Mouse (Mus musculus): ENCODE results near the gene Gm36210.
"Not testable (repeated sequence)": the region's sequence is repeated elsewhere in the genome, so short reads cannot be mapped to it uniquely, and the experiment has no call there.

Gene Gm36210

DNA sequence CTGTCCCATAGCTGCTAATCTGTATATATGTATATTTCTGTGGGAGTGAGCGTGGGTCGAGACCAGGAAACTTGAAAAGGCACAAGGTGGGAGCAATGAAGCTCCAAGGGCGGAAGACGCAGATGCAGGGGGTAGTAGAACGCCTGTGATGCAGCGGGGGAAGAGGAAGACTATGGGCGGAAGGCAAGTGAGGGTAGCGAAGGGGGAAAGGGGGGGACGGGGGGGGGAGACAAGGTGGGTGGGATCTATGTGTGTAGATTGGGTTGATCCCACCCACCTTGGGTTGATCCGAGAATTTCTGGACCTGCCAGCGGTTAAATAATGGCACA lies 5.8 kb downstream of the Gm36210 start:
- in situ Hi-C loops (cut with MboI; ENCODE audit: low pct_unique_long_range_greater_than_20kb in 1 of 2, low sequenced_read_pairs in 2 of 2, unreplicated experiment in 1 of 2), result no loop called here

DNA sequence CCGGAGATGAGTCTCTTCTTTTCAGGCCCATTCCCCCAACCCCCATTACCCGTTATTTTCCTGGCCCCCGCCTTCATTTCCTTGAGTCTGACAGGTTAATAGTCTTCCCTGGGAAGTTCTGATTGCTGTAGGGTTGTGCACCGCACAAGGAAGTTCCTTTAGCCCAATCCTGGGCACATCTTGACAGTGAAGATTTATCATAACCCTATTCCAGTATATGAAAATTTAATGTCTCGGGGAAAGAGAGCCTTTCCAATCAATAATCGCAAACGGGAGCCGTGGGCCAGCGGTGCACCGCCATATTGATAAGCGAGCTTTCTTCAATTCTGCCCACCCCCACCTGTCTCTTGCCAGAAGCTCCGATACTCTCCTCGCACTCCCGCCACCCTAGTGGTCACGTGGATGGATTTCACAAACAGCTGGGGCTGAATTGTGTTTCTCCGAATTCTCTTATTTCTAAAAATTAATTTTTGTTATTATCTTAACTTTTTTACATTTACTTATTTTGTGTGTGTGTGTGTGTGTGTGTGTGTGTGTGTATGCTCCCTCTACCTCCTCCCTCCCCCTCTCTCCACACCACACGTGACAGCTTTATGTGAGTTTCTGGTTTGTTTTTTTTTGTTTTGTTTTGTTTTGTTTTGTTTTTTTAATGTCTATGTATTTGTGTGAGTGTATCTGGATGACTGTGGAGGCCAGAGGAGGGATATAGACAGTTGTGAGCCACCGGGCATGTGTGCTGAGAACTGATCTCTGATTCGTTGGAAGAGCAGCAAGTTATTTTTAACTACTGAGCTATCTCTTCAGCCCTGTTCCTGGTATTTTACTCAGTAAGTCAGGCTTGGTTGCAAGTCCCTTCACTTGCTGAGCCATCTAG lies 6.4 kb downstream of the Gm36210 start:
- in situ Hi-C loops (cut with MboI; ENCODE audit: low pct_unique_long_range_greater_than_20kb in 1 of 2, low sequenced_read_pairs in 2 of 2, unreplicated experiment in 1 of 2), result loop anchor here in 1 of 2 experiments (5.0 kb wide), 1 partner anchor 38 kb away; no protein-coding TSS in a partner anchor

DNA sequence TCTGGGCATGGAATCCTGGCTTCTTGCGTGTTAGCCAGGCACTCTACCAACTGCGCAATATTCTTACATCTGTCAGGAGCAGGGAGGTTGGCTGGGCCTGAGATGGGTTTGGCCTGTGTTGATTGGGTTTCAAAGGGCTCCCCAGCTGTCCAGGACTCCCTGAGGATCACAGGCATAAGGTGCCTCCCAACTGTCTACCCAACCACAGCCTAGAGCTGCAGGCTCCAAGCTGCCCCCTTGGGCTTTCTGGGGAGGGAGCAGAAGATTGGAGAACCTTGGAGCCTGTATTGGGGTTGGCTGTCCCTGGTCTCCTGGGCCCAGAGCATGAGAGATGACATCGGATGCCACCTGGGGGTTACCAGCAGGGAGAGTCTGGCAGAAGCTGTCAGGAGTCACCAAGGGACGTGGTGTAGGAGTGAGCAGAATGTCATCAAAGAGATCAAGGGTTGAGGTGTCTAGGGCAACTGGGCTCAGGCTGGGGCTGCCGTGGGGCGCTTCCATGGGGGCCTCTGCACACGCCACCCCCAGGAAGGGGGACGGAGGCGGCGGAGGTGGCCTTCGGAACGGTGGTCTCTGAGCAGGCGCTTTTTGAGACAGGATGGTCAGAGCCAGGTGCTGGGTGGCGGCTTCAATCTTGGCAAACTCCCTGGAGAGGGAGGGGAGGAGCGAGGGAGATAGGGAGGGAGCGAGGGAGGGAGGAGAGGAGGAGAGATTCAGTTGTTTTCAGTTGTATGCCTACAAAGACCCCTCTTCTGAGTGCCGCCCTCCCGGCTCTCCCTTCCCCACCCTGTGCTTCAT lies 7.3 kb downstream of the Gm36210 start:
- in situ Hi-C loops (cut with MboI; ENCODE audit: low pct_unique_long_range_greater_than_20kb in 1 of 2, low sequenced_read_pairs in 2 of 2, unreplicated experiment in 1 of 2), result loop anchor here in 1 of 2 experiments (5.0 kb wide), 1 partner anchor 37 kb away; no protein-coding TSS in a partner anchor

GRCm38 (mm10) chr7:4895186-4895585 lies 11.1 kb downstream of the Gm36210 start:
- in situ Hi-C loops (cut with MboI; ENCODE audit: low pct_unique_long_range_greater_than_20kb in 1 of 2, low sequenced_read_pairs in 2 of 2, unreplicated experiment in 1 of 2), result loop anchor here in 1 of 2 experiments (5.0 kb wide), 1 partner anchor 33 kb away; no protein-coding TSS in a partner anchor

- in situ Hi-C loops (cut with MboI; ENCODE audit: low pct_unique_long_range_greater_than_20kb in 1 of 2, low sequenced_read_pairs in 2 of 2, unreplicated experiment in 1 of 2), result no loop called here
These were observed 19.6 kb downstream of the Gm36210 start for GRCm38 (mm10) chr7:4886680-4887079.

GRCm38 (mm10) chr7:4879036-4879435 lies 27.3 kb downstream of the Gm36210 start:
- in situ Hi-C loops (cut with MboI; ENCODE audit: low pct_unique_long_range_greater_than_20kb in 1 of 2, low sequenced_read_pairs in 2 of 2, unreplicated experiment in 1 of 2), result not testable (repeated sequence)

- in situ Hi-C loops (cut with MboI; ENCODE audit: low pct_unique_long_range_greater_than_20kb in 1 of 2, low sequenced_read_pairs in 2 of 2, unreplicated experiment in 1 of 2), result no loop called here
These were observed 28.1 kb downstream of the Gm36210 start for GRCm38 (mm10) chr7:4878186-4878585.

GRCm38 (mm10) chr7:4877226-4877625 lies 29.1 kb downstream of the Gm36210 start:
- in situ Hi-C loops (cut with MboI; ENCODE audit: low pct_unique_long_range_greater_than_20kb in 1 of 2, low sequenced_read_pairs in 2 of 2, unreplicated experiment in 1 of 2), result no loop called here

- in situ Hi-C loops (cut with MboI; ENCODE audit: low pct_unique_long_range_greater_than_20kb in 1 of 2, low sequenced_read_pairs in 2 of 2, unreplicated experiment in 1 of 2), result no loop called here
These were observed 29.5 kb downstream of the Gm36210 start, which contains the start of gene Isoc2a for GRCm38 (mm10) chr7:4876753-4877221. Gene Isoc2a (plus strand): TSS chr7:4877153.

DNA sequence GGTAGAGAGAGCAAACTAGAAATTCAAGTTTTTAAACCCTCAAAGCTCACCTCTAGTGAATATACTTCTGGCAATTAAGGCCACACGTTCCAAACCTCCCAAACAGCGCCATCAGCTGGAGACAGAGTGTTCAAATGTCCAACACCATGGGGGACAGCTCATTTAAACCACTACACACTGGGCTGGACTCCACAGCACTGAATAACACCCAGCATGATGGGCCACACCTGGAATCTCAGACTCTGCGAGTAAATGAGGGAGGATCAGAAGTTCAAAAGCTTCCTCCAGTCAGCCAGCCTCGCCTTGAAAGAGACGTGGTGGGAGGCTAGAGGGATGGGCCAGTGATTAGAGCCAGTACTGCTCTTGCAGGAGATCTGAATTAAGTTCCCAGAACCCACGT lies 36.2 kb downstream of the Gm36210 start, which contains the start of gene Isoc2b:
Isoc2b (minus strand) TSS at position 126 of the 400 bp plus-strand sequence.
- in situ Hi-C loops (cut with MboI; ENCODE audit: low pct_unique_long_range_greater_than_20kb in 1 of 2, low sequenced_read_pairs in 2 of 2, unreplicated experiment in 1 of 2), result no loop called here

DNA sequence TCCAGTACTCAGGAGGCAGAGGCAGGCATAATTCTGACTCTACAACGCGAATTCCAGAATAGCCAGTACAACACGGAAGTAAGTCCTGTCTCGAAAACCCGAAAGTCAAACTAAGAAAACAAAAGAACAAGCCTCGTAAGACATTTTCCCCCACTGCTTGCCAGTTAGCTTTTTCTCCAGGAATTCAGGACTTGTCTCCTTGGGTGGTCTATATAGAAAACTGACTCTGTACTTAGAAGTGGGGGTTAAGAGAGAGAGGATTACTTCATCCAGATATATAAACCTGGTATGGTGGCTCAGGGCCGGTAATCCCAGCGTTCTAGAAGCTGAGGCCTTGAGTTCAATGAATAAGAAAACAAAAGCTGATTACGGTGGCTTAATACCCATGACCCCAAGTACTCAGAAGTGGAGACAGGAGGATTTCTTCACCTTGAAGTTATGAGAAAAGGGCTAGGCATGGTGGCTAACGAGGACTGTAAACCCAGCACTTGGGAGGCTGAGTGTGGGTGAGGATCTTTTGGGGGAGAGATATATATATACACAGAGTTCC lies 39.6 kb downstream of the Gm36210 start:
- in situ Hi-C loops (cut with MboI; ENCODE audit: low pct_unique_long_range_greater_than_20kb in 1 of 2, low sequenced_read_pairs in 2 of 2, unreplicated experiment in 1 of 2), result no loop called here

DNA sequence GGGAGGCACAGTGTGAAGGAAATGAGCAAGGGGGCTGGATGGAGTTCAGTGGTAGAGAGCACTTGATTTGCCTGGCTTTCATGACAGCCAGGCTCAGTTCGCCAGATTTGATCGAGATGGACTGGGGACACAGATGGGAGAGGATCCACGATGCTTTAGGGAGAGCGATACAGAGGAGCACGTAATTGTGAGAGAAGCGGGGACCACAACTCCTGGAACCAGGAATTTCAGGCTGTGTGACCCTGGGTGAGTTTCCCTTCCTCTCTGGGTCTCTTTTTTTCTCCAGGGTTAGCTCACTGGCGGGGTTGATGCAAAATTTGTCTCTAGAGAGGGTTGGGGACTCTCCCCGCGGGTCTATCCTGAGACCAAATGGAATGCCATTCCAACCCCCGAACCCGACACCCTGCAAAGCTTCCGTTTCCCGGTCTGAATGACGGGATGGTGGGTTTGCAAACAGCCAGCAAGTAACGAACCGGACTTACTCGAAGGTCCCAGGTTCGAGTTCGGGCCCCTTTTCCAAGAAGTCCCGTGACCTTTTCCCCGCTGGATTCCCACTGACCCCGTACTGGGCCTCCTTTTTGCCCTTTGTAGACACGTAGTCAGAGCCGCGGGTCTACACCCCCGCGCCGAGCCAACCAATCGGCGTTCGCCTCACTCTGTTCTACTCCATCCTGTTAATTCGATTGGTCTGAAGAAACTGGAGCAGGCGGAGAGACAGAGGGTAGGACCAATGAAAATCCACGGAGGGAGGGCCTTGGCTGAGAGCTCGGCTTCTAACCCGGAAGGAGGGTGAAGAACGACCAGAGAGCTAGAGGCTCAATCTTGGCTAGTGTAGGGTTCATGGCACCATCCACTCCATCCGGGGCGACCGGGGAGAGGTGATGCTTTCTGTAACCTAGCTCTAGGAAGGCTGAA lies 40.5 kb downstream of the Gm36210 start:
- in situ Hi-C loops (cut with MboI; ENCODE audit: low pct_unique_long_range_greater_than_20kb in 1 of 2, low sequenced_read_pairs in 2 of 2, unreplicated experiment in 1 of 2), result no loop called here

DNA sequence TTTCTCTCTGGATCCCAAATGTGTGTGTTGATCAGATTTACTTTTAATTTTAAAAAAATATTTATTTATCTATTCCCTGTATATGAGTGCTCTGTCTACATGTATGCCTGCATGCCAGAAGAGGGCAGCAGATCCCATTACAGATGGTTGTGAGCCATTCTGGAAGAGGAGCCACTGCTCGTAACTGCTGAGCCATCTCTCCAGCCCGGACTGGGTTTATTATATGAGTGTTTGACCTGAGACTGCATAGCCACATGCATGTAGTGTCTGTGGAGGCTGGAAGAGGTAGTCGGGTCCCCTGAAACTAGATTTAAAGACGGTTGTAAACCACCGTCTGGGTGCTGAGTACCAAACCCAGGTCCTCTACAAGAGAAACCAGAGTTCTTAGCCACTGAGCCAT lies 41.2 kb downstream of the Gm36210 start:
- in situ Hi-C loops (cut with MboI; ENCODE audit: low pct_unique_long_range_greater_than_20kb in 1 of 2, low sequenced_read_pairs in 2 of 2, unreplicated experiment in 1 of 2), result no loop called here

GRCm38 (mm10) chr7:4864130-4864845 lies 42.0 kb downstream of the Gm36210 start:
- in situ Hi-C loops (cut with MboI; ENCODE audit: low pct_unique_long_range_greater_than_20kb in 1 of 2, low sequenced_read_pairs in 2 of 2, unreplicated experiment in 1 of 2), result loop anchor here in 1 of 2 experiments (5.0 kb wide), 1 partner anchor 33 kb away; no protein-coding TSS in a partner anchor

DNA sequence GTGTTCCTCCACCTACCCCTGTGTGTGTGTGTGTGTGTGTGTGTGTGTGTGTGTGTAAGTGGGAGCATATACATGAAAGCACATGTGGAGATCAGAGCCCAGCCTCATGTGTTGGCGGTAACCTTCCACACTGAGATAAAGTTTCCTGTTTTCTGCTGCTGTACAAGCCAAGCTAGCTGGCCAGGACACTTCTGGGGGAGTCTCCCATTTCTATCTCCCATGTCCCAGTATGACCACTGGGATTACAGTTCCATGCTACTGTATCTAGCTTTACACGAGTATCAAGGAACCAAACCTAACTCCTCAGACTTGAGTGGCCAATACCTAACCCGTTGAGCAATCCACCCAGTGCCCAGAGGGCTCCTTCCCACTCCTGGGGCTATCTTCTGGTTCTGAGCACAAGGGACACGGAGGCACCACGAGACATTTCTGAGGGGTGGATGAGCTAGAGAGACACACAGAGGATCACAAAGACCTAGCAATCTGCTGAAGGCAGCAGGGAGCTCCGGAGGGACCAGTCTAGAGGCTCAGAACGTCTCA lies 42.7 kb downstream of the Gm36210 start:
- in situ Hi-C loops (cut with MboI; ENCODE audit: low pct_unique_long_range_greater_than_20kb in 1 of 2, low sequenced_read_pairs in 2 of 2, unreplicated experiment in 1 of 2), result loop anchor here in 1 of 2 experiments (5.0 kb wide), 1 partner anchor 34 kb away; no protein-coding TSS in a partner anchor

- in situ Hi-C loops (cut with MboI; ENCODE audit: low pct_unique_long_range_greater_than_20kb in 1 of 2, low sequenced_read_pairs in 2 of 2, unreplicated experiment in 1 of 2), result loop anchor here in 1 of 2 experiments (5.0 kb wide), 1 partner anchor 34 kb away; no protein-coding TSS in a partner anchor
These were observed 43.3 kb downstream of the Gm36210 start for GRCm38 (mm10) chr7:4863041-4863440.

- in situ Hi-C loops (cut with MboI; ENCODE audit: low pct_unique_long_range_greater_than_20kb in 1 of 2, low sequenced_read_pairs in 2 of 2, unreplicated experiment in 1 of 2), result loop anchor here in 1 of 2 experiments (5.0 kb wide), 1 partner anchor 36 kb away; no protein-coding TSS in a partner anchor
These were observed 45.4 kb downstream of the Gm36210 start for GRCm38 (mm10) chr7:4860926-4861325.
